Mouse (Mus musculus): Measurements from ENCODE around the gene Kif1b.

Kif1b gene

DNA sequence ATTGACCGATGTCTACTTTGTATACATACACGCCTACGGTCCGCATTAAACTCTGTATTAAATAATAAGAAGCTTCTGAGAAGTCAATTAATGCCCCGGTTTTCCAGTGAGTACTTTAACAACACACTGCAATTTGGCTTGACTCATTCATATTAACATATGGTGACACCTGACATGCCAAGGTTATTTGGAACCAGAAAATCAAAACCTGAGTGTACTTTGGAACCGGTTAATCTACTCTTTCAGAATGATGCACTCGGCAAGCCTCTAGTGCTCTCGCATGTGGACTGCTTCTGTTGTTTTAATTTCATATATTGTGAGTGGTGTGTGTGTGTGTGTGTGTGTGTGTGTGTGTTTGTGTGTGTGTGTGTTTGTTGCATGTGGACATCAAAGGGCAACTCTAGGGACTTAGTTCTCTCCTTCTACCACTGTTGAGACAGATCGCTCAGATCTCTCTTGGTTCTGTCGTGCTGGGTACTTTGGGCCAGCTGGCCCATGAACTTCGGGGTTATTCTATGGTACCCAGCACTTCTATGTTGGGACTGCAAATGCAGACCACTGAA is 6.9 kb upstream of the Kif1b start:
- no peak for DNase-seq (ENCODE audit: low spot score in 2 of 2)

DNA sequence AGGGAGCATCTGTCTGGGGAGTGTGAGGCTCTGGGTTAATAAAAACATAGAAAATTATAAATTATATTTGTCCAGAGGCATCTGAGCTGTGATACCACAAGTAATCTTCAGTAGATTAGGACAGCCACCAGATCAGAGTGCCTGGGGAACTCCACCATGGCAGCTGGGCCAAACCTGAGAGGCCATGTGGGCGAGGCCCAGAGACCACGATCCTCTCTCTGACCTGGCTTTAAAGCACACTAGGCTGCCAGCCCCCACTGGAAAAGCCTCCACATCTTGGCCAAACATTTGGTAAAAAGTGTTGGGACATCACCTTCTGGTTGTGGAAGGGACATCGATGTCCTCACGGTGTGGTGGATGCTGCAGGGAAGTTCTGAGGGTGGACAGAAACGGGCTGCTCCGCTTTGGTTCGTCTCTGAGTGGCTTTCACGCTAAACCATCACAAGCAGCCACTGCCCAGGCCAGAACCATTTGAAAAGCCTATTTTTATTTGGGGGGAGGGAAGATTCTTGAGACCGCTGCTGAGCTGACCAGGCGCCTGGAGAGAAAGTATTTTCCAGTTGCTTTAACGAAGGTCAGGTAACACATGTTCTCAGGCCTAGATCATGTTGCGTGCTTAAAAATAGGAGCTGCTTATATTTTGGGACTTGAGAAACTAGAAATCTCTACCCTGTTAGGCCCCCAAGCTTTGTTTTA is 6.2 kb upstream of the Kif1b start:
- DNase-seq (ENCODE audit: low spot score in 2 of 2), result no peak

DNA sequence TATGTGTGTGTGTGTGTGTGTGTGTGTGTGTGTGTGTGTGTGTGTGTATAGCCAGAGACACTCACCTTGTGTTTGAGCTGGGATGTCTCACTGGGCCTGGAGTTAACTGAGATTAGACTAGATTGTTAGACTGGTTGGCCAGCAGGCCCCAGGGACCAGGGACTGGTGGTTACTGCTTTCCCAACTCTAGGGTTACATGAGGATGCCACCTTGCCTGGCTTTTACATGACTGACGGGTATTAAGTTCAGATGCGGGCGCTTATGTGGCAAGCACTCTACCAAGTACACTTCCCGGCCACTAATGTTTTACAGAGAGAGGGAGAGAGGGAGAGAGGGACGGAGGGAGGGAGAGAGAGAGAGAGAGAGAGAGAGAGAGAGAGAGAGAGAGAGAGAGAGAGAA is 4.5 kb upstream of the Kif1b start:
- DNase-seq (ENCODE audit: low spot score in 2 of 2), result no peak

DNA sequence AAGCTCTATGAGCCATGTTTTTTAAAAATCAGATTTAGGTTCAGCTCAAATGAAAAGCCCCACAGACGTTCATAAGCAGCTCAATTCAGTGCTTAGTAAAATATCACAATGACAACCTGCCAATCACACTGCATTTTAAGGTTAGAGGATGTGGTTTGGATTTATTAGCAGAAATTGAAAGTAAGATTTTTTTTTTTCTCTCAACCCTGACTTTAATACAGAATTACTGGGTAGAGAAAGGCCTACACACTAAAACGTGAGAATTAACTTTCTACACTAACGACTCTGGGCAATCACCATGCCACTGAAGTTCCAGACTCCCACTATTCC is 963 bp upstream of the Kif1b start:
- no peak for DNase-seq (ENCODE audit: low spot score in 2 of 2)

DNA sequence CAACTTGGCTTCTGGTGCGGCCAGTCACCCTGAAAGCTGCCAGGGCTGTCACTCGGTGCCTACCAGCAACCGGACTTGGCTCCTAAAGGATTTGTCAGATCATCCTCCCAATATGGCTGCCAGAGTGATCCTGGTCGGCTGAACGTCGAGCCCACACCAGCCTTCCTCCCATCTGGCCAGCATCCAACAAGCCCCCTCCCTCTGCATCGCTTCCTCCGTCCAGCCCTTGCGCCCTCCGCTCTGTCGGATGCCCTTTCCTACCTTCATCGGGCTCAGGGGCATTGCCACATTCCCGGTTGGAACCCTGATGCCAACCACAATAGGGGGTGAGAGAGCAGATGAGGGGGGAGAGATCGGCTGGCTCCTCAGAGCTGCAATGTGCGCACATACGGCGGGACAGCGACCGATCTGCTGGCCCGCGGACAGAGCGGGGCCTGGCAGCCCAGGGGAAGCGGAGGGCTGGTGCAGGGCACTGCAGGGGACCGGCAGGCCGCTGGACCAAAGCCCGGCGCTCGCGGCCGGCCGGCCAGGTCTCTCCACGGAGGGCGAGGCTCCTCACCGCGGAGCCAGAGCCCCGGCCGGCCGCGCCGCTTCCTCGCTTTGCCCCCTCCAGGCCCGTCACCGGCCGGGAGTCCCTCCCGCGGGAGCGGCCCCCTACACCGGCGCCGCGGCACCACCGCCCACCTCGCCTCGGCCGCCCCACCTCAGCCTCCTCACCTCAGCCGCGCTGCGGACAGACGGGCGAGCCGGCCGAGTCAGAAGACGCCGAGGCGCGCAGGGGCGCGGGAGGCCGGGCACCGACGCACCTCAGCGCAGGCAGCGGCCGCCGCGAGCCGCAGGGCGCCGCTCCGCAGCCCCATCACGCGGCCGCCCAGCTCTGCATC is 539 bp downstream of the Kif1b start:
- peak in 1 of 2 experiments; percentile 20 for DNase-seq (ENCODE audit: low spot score in 2 of 2)

DNA sequence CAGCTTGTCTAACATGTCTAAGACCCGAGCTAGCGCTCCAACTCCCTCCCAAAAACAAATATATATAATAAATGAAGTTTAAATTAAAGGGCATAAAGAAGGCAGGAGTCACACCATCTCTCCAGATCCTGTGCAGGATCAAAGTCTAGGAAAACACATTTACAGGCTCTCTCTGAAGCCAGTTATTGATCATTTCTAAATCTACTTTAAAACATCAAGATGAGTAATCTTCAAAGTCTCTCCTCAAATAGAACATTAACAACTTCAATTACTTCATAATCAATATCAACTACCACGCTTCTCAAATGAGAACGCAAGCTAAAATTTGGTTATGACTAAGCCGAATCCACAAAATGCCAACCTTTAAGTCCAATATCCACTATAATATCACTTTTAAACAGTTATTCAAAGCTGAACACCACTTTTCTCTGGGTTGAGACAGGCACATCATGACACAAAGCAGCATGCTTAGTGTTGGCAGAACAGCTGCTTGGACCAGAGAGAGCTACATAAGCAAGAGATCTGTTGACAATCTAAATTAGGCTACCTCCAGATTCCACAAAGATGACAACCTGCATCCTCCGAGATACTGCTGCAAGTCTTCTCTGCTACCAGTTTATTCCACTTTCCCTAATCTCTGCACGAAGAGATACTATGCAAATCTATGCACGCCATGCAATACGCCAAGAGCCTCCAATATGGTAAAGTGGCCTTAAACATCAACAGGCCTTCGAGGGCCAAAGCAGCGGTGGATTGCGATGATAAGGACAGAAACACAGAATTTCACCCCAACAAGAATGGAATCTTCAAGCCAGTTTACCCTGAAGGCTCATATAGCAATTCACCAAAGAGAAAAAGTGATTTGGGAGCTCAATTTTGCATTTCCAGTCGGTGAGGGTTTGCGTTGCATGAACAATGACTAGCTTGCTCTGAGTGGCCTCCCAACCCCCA is 1.5 kb downstream of the Kif1b start:
- DNase-seq (ENCODE audit: low spot score in 2 of 2), result no peak

DNA sequence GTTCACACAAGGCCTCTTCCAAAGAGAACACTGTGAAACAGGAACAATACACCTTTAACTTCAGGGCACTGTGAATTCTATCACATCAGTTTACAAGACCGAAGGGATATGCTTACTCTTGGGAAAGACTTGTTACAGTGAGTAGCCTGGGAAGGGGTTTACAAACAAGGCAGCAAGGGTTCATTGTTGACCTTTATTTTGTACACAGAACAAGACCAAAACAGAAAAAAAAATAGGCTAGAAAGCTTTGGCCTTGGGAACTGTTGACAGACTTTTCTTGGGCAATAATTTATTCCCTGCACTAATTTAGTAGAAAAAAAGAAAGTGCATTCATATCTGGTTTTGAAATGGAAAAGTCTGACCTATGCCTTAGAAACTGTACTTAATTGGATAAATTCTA is 3.0 kb downstream of the Kif1b start:
- DNase-seq (ENCODE audit: low spot score in 2 of 2), result no peak

DNA sequence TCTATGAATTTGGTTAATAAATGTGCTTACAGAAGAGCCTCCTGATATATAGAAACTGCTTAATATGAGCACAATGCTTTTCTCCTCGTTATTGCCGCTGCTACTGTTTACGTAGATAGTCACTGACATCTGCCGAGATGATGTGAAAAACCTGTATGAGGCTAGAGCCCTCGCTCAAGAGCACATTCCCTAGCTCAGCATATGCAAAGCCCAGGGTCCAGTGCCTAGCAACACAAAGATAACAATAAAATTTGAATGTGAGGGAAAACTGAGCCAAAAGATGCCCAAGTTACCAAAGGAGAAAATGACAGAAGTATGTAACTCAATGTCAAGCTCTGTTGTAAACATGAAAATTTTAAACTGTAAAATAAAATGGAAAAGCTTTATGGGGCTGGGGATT is 4.0 kb downstream of the Kif1b start:
- DNase-seq (ENCODE audit: low spot score in 2 of 2), result no peak

DNA sequence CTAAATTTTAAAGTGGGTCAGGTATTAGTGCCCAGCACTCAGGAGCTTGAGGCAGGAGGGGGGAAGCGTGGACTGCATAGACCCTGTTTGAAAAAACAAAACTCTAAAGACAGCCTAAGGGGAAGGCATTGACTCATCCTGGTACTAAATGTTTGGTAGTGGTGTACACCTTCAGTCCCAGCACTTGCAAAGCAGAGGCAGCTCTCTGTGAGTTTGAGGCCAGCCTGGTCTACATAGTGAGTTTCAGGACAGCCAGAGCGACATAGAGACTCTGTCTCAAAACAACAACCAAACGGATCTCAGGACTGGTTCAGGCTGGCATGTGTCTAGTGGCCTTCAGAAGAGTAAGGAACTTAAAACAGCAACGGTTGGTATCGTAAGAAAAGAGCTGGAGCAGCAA is 4.7 kb downstream of the Kif1b start:
- no peak for DNase-seq (ENCODE audit: low spot score in 2 of 2)

DNA sequence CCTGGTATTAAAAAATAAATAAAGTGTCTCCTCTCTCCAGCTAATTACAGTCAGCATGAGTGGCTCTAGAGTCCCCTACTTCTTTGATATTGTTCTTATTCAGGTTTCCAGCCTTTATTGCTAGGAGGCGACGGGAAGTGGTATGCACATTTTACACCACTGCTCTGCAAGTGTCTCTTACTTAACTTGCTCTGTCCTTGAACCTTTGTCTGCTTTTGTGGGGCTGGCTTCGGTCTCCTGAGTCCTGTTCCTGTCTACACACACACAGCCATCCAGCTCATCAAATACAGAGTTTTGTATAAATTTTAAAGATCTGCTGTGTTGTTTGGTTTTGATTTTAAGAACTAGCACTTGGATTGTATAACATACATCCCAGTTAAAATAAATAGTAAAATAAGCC is 5.4 kb downstream of the Kif1b start:
- no peak for DNase-seq (ENCODE audit: low spot score in 2 of 2)

DNA sequence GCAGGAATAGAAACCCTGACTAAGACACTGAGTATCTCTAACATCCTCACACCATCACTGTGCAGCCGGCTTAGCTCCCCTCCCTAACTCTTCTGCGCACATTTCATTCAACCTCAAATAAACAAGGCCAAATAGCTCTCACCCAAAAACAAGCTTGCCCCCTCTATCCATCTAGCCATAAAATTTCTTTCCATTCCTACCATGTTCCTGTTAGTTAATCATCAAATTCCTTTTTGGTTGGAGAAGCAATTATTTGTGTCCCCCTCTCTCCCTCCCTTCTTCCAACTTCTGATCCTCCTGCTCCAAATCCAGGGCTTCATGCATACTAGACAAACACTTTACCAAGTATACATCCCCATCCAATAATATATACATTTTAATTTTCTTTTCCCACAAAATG is 11.0 kb downstream of the Kif1b start:
- DNase-seq (ENCODE audit: low spot score in 2 of 2), result no peak

DNA sequence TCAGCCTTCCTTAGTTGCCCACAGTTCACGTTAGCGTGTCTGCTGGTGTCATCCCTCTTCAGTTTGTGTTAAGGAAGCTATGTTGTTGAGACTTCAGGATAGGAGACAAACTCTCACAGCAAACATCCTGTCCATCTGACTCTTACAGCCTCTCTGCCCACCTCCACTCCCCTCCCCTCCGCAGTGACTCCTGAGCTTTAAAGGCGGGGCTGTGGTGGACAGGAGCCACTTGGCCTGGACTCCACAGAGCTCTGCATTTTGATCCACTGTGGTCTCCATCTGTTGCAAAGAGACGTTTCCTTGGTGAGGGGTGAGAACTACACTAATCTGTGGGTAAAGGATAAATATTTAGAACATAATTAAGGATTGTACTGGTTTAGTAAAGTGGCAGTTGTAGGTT is 14.5 kb downstream of the Kif1b start:
- no peak for DNase-seq (ENCODE audit: low spot score in 2 of 2)

DNA sequence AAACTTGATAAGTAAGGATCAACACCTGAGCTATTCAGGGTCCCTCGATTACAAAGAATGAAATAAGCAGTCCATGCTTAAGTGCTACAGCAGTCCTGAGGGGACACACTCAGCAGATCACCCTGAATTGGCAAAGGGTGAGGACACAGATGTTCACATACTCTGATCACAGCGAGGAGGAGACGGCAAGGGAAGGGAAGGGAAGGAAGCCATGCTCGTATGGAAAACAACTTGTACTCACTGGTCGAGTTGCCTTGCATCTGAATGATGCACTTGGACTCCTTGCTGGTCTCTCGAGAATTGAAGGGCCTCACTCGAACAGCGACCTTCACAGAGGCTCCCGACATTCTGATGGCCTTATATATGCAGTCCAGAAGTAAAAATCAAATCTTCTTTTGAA is 16.4 kb downstream of the Kif1b start:
- no peak for DNase-seq (ENCODE audit: low spot score in 2 of 2)

DNA sequence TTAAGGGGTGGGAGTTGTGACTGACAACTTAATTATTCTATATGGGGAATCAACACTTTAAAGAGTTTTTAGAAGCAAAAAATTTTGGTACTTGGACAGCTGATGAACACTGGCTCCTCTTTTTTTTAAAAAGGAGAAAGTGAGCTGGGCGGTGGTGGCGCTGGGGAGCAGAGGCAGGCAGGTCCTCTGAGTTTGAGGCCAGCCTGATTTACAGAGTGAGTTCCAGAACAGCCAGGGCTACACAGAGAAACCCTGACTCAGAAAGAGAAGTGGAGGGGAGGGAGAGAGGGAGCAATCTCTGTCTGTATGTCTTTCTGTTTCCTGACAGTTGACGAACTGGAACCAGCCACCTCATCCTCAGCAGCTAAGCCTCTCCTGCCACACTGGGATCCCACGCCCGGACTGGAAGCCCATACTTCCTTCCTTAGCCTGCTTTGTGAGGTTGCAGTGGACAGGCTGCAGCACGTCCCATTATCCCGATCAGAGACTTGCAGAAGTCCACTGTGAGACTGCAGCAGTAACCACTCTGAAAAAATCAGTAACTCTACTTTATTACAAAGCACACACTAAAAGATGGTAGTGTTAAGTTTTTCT is 17.2 kb downstream of the Kif1b start:
- DNase-seq (ENCODE audit: low spot score in 2 of 2), result no peak

DNA sequence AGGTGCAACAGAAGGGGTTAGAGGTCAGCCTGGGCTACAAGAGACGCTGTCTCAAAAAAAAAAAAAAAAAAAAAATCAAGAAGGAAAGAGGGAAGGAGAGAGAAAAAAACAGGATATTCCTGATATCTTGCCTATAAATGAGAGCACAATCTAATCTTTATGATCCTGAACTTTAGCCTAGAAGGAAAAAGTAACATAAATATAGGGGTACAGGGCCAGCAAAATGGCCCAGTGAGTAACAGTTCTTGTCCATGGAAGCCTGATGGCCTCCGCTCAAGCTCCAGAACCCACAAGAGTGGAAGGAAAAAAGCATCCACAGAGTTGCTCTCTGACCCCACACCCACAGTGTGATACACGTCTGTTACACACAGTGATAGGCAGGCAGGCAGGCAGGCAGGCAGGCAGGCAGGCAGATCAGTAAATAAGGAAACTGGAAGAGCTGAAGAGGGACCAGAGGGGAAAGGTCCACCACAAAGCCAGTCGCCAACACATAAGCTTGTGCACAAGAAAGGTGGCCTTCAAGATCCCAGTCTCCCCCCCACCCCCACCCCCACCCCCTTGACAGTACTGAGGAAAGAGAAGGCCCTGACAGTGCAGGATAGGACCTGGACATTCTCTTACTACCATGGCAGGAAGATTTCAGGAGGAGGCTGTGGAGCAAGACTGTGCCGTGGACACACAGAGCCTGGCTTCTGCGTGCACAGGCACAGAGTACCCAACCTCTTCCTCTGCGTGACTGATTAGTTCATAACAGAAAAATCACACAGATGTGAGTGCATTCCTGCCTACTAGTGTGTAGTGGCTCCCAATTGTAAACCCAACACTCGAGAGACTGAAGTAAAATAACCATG is 21.0 kb downstream of the Kif1b start:
- DNase-seq (ENCODE audit: low spot score in 2 of 2), result no peak

DNA sequence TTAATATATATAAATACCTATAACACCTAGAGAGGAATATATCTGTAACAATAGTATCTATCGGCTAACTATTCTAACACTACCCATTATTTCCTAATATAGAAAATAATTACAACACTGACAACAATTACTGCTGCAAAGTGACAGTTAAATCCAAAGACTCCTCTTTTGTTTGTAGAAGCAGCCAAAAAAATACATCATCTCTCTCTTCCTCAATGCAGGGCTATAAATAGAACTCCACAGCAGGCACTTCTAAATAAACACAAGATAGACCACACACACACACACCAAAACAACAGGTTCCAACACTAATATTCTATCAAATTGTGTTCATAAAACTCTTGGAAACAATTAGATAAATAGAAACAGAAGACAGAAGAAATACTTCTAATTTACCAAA is 21.8 kb downstream of the Kif1b start:
- DNase-seq (ENCODE audit: low spot score in 2 of 2), result no peak

DNA sequence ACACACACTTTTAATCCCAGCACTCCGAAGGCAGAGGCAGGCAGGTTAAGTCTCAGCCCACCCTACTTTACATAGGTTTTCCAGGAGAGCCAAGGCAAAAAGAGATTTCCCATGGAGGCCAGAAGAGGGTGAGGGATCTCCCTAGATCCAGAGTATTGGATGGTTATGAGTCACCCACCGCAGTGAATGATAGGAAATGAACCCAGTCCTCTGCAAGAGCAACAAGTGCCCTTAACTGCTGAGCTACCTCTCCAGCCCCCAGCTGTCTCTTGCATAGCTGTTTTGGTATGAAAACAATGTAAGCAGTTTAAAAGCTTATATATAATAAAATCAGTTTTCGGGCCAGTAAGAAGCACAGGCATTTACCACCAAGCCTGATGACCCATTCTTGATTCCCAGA is 24.5 kb downstream of the Kif1b start:
- DNase-seq (ENCODE audit: low spot score in 2 of 2), result no peak

DNA sequence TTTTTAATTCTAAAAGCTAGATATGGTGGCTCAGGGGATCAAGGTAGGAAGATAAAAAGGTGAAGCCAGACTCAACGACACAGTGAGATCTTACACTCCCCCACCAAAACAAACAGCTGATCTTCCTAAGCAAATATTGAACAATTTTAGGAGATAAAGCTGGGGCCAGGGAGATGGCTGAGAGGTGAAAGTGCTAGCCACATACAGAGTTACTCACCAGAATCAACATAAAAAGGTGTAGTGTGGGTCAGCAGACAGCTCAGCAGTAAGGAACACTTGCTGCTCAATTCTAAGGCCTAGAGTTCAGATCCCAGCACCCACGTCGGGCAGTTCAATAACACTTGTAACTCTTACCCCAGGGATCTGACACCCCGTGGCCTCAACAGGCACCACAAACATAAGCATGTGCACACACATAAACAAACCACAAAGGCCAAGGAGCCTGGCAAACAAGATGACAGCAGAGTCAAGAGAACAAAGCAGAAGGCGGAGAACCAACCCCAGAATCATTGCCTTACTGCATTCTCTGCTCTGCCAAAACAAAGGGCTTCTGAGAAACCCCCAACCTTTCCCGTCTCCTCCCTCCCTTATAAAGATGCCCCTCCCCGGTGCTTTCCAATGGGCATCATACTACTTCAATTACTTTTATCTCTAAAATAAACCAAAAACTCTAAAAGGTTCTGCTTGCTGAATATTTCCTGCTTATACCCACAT is 25.3 kb downstream of the Kif1b start:
- no peak for DNase-seq (ENCODE audit: low spot score in 2 of 2)

DNA sequence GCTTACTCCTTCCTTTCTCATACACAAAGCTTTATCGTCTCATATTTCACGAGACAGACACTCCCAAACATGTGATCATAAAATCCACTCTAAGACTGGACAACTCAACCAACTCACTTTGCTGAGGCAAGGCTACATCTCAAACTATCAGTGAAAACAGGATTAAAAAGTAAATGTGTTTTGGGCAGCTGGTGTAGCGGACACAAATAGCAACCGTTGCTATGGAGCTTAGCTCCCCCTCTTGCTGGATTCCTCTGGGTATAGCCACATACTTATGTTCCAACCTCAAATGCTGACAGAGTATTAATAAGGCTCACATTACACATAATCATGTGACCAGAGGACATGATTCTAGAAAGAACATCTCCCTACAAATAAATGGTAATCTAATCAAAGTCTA is 29.9 kb downstream of the Kif1b start:
- no peak for DNase-seq (ENCODE audit: low spot score in 2 of 2)

DNA sequence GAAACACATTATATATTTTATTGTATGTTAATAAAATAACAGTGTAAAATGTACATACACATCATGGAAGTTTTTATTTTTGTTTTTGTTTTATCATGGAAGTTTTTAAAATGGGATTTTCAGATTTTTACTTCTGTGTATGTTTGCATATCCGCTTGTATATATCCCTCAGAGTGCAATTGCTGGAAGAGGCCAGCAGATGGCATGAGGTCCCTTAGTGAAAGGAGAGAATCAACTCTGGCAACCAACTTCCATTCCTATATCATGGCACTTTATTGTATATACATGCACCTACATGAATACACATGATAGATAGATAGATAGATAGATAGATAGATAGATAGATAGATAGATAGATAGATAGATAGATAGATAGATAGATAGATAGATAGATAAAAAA is 34.4 kb downstream of the Kif1b start:
- no peak for DNase-seq (ENCODE audit: low spot score in 2 of 2)

Data from spleen, postnatal 36 days (tissue).